Mouse (Mus musculus) heart, adult 18-20 months (tissue): ENCODE data around the gene Ift140. TPM values are rescaled to one million over a fixed set of nuclear protein-coding genes. Genes with fewer than 3 reads are reported as not detected.
A peak's percentile ranks its signal among the peaks of the same experiment; 100 is the strongest.

Experiments used
- DNase-seq, 2 experiments: peaks; one replicate each; pipeline ENCODE4 v3.0.0; 2021 to 2022; ENCODE audit warnings: mixed read lengths in 1 of 2
- total RNA-seq, 2 experiments: library from RNA; stranded (reverse); gene quantifications; 2 replicates each; pipeline ENCODE4 v1.2.3; 2021

Gene Ift140
- total RNA-seq, 2 experiments from 2014 or later = 3.5 to 5.5 TPM

DNA sequence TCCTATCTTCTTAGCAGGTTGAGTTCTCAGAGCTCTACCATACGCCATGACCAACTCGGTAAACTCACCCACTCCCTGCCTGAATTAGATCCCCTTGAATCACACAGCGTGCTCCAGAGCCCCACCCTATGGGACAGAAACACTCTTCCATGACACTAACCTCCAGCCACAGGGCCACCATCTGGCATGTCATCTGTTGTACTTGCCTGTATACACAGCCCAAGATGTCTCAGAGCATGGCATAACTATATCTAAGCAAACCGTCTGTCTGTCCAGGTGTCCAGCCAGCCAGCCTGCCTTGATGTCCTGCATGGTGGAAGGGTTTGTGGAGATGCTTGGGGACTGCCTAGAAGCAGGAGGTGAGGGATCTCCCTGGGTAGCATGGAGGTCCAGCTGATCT, 61.0 kb downstream of the Ift140 start:
- DNase-seq = no peak

DNA sequence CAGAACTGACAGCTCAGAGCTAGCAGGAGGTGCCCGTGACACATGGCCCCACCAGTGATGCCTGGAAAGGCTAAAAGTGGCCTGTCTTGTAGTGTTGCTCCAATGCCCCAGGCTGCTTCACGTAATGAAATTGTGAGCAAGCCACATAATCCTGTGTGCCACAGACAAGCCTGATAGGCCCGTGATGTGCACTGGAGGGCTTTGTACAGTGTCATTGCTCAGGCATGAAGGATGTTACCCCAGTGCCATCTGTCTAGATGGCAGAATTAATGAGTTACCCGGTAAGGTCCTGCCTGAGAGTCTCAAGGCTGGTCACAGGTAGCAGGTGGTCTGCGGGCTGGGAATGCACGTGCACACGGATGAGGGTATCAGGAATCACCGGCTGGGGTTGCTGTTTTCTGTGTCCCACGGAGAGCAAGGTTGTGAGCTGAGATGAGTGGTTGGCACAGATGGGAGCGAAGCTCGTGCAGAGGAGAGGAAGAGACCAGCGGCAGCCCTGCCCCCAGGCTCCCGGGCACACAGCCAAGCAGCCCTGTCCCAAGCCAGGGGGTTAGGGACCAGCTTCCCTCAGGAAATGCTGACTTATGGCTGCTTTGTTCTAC, 62.0 kb downstream of the Ift140 start:
- peak; percentile 83 to 87 for DNase-seq

DNA sequence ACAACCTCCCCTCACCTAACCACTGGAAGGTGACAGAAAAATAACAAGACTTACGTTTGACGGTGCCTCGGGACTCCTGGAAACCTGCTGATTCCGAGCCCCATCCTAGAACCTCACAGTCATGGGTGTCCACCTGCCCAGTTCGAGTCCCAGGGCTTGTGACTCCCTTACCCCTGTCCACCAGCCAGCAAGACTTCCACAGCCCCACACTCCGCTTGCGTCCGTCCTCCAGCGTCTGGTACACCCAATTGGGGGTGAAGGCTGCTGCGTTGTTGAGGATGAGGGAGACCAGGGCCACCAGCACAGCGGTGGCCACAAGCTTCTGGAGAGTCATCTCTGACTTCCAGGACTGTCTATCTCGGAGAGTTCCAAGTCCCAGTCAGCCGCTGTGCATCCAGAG, 64.3 kb downstream of the Ift140 start:
- DNase-seq = no peak

DNA sequence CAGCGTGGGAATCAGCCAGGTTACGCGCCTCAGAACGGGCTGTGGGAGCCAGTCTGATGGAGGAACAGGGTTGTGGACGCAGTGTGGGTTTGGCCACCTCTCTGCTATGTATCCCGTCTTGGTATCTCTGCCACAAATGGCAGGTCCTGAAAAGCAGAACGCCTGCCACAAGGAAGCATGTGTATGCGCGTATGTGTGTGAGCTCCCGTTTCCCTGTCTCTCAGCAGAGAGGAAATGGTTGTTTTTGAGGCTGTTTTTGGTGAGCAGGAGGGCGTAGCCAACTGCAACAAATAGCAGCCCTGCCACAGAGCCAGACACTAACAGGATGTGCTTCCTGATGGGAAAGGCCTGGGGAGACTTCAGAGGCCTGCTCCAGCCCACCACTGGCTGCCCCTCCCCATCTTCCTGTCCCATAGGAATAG, 65.1 kb downstream of the Ift140 start:
- peak; percentile 87 to 93 for DNase-seq

DNA sequence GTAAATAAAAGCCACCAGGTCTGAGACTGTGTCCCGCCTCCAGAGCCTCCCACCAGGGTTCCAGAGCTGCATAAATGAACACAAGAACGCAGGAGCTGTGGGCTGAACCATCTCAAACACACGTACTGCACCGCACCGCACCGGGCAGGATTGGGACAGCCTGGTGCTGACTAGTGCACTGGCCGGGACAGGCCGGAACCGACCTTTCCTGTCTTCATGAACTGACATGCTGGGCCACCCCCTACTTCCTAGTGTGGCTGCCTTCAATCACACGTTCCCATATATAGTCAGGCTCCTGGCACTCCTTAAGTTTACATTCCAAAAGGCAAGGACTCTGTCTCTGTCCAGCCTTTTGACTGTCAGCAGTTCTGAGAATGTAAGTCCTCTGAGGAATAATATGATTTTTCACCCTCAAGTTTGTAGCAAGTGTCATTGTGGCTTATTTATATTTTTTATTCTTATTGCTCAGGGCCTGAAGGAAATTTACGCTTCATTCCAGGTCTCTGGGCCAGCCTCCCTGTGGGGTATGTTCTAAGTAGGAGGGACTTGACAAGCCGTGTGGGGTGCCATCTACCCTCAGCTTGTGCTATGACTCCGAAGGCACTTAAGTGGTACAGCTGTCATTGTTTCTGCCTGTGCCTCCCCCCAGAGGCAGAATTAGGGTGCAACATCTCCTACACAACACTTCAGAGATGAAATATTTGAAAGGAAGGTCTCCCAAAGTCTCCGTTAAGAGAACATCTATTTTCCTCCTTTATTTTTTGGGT, 66.4 kb downstream of the Ift140 start:
- peak; percentile 55 to 73 for DNase-seq

DNA sequence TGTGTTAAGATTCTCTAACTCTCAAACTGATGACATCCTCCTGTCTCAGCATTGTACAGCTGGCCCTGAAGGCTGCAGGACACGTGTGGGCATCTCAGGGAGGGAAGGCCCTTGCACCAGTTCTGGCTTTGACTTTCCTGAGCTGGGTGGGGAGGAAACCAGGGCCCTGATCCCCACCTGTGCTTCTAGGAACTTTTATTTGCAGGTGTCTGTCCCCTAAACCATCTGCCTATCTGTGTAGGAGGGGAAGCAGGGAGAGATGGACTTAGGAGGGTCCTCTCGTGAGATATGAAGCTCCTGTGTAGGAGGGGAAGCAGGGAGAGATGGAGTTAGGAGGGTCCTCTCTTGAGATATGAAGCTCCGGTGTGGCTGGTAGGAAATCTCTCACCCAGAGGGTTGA, 67.0 kb downstream of the Ift140 start:
- DNase-seq = no peak

DNA sequence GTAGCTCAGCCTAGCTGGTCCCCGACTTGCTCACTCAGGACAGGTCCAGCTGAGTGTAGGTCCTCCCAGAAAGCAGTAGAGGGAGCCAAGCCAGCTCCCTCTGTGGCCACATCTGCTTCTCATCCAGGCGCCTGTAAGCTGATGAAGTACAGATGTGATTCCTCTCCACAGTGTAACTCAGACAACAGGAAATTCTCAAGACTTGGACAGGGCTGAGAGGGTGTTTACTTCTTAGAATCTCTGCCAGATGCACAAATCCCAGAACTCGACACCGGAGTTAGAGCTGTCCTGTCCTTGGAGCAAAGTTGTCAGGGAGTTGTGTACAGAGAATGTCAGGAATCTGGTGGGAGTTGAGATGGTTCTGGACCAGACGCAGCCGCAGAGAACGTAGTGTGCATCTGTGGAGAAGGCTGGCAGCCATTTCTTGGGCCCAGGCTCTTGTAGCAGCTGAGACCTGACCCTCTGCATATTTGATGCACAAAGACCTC, 67.6 kb downstream of the Ift140 start, which contains the start of gene Tmem204:
Tmem204 (minus strand) TSS at position 148 of the 488 bp plus-strand sequence.
- peak; percentile 83 to 93 for DNase-seq

DNA sequence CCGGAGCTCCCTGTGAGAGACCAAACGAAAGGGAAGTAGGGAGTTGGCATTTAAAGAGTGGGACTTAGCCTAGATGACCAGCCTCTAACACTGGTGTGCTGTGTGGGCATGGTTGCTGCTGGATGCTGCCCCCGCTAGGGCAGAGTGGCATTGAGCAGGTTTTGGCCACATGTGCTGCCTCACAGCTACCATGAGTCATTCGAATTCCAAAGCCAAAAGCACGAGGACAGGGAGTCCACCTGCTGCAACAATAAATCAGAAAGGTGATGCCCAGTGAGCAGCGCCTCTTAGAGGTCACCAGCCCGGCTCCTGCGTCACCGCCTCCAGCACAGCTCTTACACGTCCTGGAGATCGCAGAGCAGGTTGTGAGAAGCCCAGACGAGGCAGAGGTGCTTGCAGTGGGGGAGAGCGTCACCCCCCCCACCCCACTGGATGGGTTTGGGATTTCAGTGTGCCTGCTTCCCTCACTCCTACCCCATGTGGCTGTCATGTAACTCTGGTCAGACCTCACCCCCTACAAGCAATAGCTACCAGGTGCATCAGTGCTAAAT, 69.0 kb downstream of the Ift140 start:
- DNase-seq = no peak

DNA sequence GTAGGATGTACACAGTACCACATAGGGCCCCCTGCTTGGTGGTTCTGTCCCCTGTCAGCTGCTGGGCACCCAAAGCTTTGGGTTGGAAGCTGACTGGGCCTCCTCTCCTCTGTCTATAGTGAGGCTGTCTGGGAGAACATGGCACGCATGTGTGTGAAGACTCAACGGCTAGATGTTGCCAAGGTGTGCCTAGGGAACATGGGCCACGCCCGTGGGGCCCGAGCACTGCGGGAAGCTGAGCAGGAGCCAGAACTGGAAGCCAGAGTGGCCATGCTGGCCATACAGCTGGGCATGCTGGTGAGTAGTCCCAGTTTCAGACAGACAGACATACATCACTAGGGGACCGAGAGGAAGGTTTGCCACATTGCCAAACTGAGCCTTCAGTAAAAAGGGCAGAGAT, 70.8 kb downstream of the Ift140 start:
- DNase-seq = no peak

DNA sequence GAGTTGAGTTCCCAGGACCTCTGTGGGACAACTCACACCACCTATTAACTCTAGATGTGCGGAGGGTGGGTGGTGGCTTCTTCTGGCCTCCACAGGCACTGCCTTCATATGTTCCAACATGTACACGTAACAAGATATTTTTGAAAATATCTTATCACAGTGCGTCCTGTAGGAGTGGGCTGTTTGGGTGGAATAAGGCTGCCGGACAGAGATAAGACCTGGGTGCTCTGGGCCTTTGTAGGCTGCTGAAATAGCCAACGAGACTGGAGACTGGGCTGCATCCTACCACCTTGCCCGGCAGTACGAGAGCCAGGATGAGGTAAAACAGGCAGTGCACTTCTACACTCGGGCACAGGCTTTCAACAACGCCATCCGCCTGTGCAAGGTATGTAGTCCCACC, 73.3 kb downstream of the Ift140 start:
- no peak for DNase-seq

DNA sequence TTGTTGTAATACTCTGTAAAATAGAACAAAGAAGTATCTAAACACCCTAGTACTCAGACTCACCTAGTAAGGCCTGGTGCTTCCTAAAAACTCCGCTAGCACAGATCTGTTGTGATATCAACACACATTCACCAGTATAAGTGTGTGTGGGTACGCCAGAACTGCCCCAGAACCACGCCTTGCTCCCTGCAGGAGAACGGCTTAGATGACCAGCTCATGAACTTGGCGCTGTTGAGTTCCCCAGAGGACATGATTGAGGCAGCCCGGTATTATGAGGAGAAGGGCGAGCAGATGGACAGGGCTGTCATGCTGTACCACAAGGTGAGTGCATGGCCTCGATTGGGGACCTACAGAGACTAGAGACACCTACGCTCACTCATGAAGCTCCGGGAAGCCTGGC, 74.6 kb downstream of the Ift140 start:
- DNase-seq = no peak

DNA sequence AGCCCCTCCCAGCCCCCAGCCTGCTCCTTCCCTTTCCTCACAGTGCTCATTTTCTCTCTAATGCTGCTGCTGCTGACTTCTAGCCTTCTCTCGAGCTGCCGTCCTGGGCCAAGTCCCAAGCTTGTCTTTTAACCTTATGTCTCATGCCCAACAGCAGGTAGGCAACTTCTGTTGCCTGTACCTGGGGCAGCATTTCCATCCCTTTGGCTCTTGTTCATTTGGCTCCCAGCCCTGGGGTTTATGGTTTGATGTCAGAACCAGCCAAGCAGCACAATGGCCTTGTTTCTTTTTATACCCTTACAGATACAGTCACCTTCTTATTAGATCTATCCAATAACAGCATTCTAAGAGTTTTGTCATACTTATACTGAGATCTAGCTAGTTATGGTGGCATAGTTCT, 80.3 kb downstream of the Ift140 start:
- DNase-seq = no peak

DNA sequence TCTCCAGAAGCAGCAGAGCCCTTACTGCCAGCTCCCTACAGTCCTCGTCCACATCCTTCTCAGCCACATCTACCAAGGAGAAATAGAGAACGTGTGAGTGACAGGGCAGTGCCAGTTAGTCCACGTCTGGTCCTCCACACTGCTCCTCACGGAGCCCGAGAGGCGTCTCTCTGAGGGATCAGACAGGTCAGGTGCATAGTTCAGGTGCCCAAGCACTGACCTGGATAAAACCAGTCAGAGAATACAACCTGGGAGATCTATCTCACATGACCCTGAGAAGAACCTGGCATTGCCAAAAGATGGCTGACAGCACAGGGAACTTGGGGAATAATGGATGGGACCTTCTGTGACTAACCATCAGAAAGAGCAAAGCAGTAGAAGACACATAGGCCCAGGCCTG, 84.2 kb downstream of the Ift140 start:
- DNase-seq = no peak

DNA sequence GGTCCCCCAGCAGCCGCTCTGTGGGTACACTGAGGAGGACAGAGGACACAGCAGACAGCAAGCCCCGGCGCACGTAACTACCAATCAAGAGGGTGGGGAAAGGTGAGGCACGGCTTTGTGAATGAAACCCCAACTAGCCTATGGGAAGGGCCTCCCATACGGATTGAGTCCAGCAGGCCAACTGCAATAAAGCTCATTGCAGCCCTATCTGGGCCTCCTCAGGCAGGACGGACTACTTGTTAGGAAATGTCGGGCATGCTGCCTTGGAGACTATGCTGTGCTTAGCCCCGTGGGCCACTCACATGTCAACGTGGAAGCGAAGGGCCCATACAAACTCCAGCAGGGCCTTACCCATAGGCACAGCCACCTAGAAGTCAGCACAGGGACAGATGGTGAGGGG, 85.5 kb downstream of the Ift140 start:
- DNase-seq = no peak

DNA sequence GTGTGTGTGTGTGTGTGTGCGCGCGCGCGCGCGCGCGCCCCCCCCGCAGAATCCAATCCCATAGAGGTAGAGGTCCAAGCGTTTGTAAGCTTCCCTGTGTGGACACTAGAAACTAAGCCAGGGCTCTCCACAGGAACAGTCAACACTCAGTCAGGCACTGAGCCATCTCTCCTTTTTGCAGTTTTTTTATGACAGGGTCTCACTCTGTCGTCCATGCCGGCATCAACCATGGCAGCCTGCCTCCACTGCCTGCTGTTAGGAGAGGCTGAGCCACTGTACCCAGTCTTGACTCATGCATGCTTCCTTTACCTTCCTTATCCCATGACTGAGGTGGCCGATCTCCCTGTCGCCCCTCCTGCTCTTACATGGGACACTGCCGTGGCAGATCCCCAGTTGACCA, 91.9 kb downstream of the Ift140 start:
- no peak for DNase-seq

DNA sequence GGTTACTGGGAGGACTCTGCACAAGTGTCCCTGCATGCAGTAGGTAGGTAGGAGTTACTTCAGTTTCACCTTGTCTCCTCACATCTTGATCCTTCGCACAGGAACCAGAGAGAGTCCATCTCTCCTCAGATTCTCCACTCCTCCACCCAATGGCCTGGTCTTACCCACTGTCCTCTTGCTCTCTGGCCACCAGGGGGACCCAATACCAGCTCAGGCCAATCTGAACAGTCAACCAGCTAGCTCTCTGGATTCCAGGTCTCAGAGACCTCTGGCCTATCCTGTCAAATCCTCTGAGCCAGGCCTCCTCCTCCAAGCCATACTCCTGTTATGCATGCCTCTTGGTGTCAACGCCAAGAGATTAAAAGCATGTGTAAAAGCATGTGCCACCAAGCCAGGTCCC, 93.7 kb downstream of the Ift140 start:
- DNase-seq = peak; percentile 47 to 50

DNA sequence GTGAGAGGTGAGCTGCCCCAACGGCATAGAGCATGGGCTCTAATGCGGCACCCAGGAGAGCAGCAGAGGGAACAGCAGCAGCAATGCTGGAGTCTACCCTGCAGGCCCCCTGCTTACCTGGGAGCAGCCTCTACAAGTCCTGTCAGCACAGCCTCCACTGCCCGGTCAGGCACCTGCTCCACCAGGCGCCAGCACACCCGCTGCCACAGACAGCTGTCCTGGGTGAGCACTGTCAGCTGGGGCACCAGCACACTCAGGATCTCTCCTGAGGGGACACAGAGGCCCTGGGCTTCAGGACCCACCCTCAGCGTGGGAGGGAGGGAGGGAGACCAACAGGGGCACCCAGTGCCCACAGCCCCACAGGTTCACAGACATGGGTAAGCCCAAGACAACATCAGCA, 94.7 kb downstream of the Ift140 start:
- DNase-seq = no peak

DNA sequence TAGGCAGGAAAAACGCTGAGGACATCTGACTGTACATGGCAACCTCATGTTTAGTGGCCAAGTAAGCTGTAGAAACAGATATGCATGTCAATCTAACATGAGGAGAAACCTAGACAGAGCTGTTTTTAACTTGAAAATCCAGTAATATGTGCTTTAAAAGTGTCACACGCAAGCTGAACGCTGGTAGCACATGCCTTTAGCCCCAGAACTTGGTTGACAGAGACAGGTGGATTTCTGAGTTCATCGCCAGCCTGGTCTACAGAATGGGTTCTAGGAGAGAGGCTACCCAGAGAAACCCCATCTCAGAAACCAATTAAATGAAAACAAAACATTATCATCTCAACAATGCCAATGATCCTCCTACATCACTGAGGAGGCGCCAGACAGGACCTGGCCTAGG, 95.3 kb downstream of the Ift140 start:
- DNase-seq = no peak

DNA sequence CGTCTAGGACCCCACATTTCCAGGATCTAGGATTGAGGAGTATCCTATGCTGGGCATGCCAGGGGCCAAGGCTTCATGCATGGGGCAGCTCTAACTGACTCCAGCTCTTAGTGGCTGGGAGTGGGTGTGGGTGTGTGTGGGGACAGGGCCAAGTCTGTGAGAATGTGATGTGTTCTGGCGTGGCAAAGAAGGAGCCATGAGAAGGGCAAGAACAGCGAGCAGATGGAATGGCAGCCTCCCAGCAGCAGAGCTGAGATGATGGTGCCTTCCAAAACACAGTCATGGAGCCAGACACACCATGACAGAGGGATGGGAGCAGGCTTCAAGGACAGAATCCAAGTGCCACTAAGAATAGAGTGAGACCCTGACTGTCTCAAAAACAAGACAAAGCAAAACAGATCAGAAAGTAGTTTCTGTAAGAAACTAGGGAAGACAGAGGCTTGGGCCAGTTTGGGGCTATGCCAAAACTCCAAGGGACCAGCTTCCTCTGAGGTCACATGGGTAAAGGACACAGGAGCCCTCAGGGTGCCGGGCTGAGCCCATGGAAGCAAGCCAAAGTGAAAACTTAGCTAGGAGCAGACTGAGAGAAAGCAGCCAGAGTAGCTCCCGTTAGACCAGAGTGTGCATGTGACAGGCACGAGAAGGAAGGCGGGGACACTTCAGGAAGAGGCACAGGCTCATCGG, 96.0 kb downstream of the Ift140 start:
- DNase-seq = peak; percentile 58 to 75

DNA sequence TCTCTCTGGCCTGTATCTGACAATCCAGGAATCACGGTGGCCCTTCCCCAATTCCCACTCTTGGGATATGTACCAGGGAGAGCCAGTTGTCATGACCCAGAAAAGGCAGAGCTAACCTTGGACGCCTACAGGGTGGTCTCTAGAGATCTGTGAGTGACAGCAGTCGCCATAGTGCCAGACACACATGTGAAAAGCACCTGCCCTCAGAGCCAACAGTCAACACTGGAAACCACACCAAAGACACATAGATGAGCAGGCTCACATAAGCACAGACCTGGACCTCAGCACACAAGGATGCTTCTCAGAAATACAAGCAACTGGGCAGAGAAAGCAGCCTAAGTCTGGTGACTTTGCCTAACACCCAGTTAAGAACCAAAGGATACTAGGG, 96.5 kb downstream of the Ift140 start:
- no peak for DNase-seq

DNA sequence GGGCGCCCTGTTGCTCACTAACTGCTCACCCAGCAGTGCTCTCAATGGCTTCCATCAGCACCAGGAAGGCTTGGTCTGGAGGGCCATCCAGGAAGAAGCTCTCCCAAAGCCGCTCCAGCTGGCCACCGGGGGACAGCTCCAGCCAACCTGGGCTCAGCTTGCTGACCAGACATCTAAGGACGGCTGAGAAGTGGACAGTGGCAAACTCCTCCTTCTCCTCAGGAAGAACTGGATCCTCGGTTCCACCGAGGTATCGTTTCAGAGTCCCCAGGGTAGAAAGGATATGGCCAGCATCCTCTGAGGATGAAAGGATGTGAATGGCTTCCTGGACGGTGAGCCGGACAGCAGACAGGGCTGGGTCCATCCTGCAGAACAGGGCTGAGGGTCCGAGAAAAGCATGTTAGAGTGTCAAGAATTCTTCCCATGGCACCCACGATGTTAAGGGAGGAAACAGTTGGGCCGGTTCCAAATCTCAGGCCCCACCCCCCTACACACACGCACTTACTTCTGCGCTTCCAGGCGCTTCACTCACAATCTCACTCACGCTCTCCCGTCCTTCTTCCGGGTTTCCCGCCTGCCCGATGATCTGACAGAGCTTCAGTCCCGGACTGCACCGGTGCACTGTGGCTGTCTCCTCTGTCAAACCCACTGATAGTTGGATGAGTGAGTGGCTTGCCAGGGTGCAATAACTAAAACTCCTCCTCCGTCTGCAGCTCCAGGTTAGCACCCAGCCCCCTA, 99.2 kb downstream of the Ift140 start:
- DNase-seq = no peak
